Mouse (Mus musculus) MEL (cell line): Measurements from ENCODE around the gene Stk25. TPM values are rescaled to one million over a fixed set of nuclear protein-coding genes. Genes with fewer than 3 reads are reported as not detected.
A peak's percentile ranks its signal among the peaks of the same experiment; 100 is the strongest.

Experiments
- DNase-seq: peaks from one replicate; pipeline ENCODE4 v3.0.0; 2011; ENCODE audit warnings: low read depth, low spot score
- H3K27ac ChIP-seq: 2 replicates; pipeline ENCODE4 v1.5.1; 2012; ENCODE audit warnings: low read depth, mild to moderate bottlenecking, control low read depth, low read length, moderate library complexity; ENCODE audit not compliant: control insufficient read depth
- H3K27me3 ChIP-seq, 2 experiments: fragments of 150-350 bp in 1 of 2; sonication (generic) in 1 of 2; 2 replicates each; pipeline ENCODE4 v1.6.1; 2012; ENCODE audit warnings: low read length in 2 of 2, mild to moderate bottlenecking in 2 of 2, improper control_type of control experiment in 1 of 2, moderate library complexity in 1 of 2; ENCODE audit not compliant: insufficient read depth in 2 of 2, control insufficient read depth in 1 of 2
- H3K36me3 ChIP-seq, 2 experiments: 2 replicates each; pipeline ENCODE4 v1.6.1; 2012 to 2014; ENCODE audit warnings: low read length in 2 of 2, improper control_type of control experiment in 1 of 2, inconsistent platforms in 1 of 2, mild to moderate bottlenecking in 1 of 2; ENCODE audit not compliant: insufficient read depth in 2 of 2, control insufficient read depth in 1 of 2
- H3K4me1 ChIP-seq, 2 experiments: fragments of 150-350 bp in 1 of 2; sonication (generic) in 1 of 2; 2 replicates each; pipeline ENCODE4 v1.6.1; 2012; ENCODE audit warnings: low read length in 2 of 2, improper control_type of control experiment in 1 of 2, mild to moderate bottlenecking in 1 of 2; ENCODE audit not compliant: insufficient read depth in 2 of 2, control insufficient read depth in 1 of 2
- H3K4me3 ChIP-seq, 2 experiments: fragments of 150-350 bp in 1 of 2; sonication (generic) in 1 of 2; 2 replicates each; pipeline ENCODE4 v1.5.1; 2012; ENCODE audit warnings: low read depth in 2 of 2, low read length in 2 of 2, mild to moderate bottlenecking in 2 of 2, moderate library complexity in 2 of 2, control low read depth in 1 of 2, improper control_type of control experiment in 1 of 2; ENCODE audit not compliant: control insufficient read depth in 1 of 2, insufficient read depth in 1 of 2
- H3K79me2 ChIP-seq: 2 replicates; pipeline ENCODE4 v1.6.1; 2012; ENCODE audit warnings: mild to moderate bottlenecking, low read length, moderate library complexity; ENCODE audit not compliant: control insufficient read depth, poor library complexity, insufficient read depth
- H3K9ac ChIP-seq: 2 replicates; pipeline ENCODE4 v1.6.1; 2012; ENCODE audit warnings: low read depth, mild to moderate bottlenecking, control low read depth, low read length, moderate library complexity; ENCODE audit not compliant: control insufficient read depth, poor library complexity, severe bottlenecking
- H3K9me3 ChIP-seq: fragments of 150-350 bp; sonication (generic); replicated peaks from 2 replicates; pipeline ENCODE4 v1.6.1; 2012; ENCODE audit warnings: mild to moderate bottlenecking, low read length, improper control_type of control experiment, moderate library complexity; ENCODE audit not compliant: insufficient read depth
- CTCF ChIP-seq, 3 experiments: IDR thresholded peaks in 2 of 3; conservative IDR thresholded peaks in 1 of 3; 2 replicates each; pipeline ENCODE4 v1.5.1; 2011 to 2012; ENCODE audit warnings: low read length in 3 of 3, low read depth in 2 of 3, mild to moderate bottlenecking in 2 of 3, improper control_type of control experiment in 1 of 3, inconsistent platforms in 1 of 3, mixed read lengths in 1 of 3, moderate library complexity in 1 of 3; ENCODE audit not compliant: control insufficient read depth in 1 of 3, insufficient read depth in 1 of 3, poor library complexity in 1 of 3, severe bottlenecking in 1 of 3
- ELF1 ChIP-seq: IDR thresholded peaks from 2 replicates; pipeline ENCODE4 v1.6.1; 2014; ENCODE audit warnings: low read depth, mild to moderate bottlenecking, inconsistent platforms, low read length, improper control_type of control experiment, moderate library complexity
- EP300 ChIP-seq, 2 experiments: IDR thresholded peaks; 2 replicates each; pipeline ENCODE4 v1.6.1; 2011; ENCODE audit warnings: improper control_type of control experiment in 2 of 2, low read length in 2 of 2, low read depth in 1 of 2, mild to moderate bottlenecking in 1 of 2
- ETS1 ChIP-seq: IDR thresholded peaks from 2 replicates; pipeline ENCODE4 v1.6.1; 2012; ENCODE audit warnings: low read depth, mild to moderate bottlenecking, inconsistent platforms, low read length, improper control_type of control experiment, moderate library complexity
- GATA1 ChIP-seq: IDR thresholded peaks from 2 replicates; pipeline ENCODE4 v1.6.1; 2011; ENCODE audit warnings: low read depth, low read length, improper control_type of control experiment
- HCFC1 ChIP-seq: IDR thresholded peaks from 2 replicates; pipeline ENCODE4 v1.6.1; 2012; ENCODE audit warnings: low read depth, mild to moderate bottlenecking, inconsistent platforms, low read length, improper control_type of control experiment, moderate library complexity
- KAT2A ChIP-seq: conservative IDR thresholded peaks from 2 replicates; pipeline ENCODE4 v1.6.1; 2012; ENCODE audit warnings: low read depth, low read length, improper control_type of control experiment, inconsistent platforms
- MEF2A ChIP-seq: IDR thresholded peaks from 2 replicates; pipeline ENCODE4 v1.6.1; 2014; ENCODE audit warnings: low read depth, mild to moderate bottlenecking, inconsistent platforms, low read length, improper control_type of control experiment; ENCODE audit not compliant: poor library complexity, insufficient replicate concordance, severe bottlenecking; ENCODE audit errors: extremely low read depth
- MXI1 ChIP-seq: IDR thresholded peaks from 2 replicates; pipeline ENCODE4 v1.6.1; 2011; ENCODE audit warnings: mild to moderate bottlenecking, low read depth, low read length, improper control_type of control experiment
- MYB ChIP-seq: IDR thresholded peaks from 2 replicates; pipeline ENCODE4 v1.6.1; 2011; ENCODE audit warnings: mild to moderate bottlenecking, low read depth, low read length, improper control_type of control experiment
- MYC ChIP-seq: IDR thresholded peaks from 2 replicates; pipeline ENCODE4 v1.6.1; 2011; ENCODE audit warnings: low read depth, mild to moderate bottlenecking, low read length, improper control_type of control experiment, moderate library complexity
- NELFE ChIP-seq: IDR thresholded peaks from 2 replicates; pipeline ENCODE4 v1.6.1; 2011; ENCODE audit warnings: low read depth, low read length, improper control_type of control experiment
- POLR2AphosphoS2 ChIP-seq: IDR thresholded peaks from 2 replicates; pipeline ENCODE4 v1.6.1; 2011; ENCODE audit warnings: low read length, improper control_type of control experiment
- RCOR1 ChIP-seq: IDR thresholded peaks from 2 replicates; pipeline ENCODE4 v1.6.1; 2012; ENCODE audit warnings: low read depth, mild to moderate bottlenecking, inconsistent platforms, low read length, improper control_type of control experiment
- SIN3A ChIP-seq: IDR thresholded peaks from 2 replicates; pipeline ENCODE4 v1.6.1; 2012; ENCODE audit warnings: low read length, improper control_type of control experiment, inconsistent platforms
- TAL1 ChIP-seq: IDR thresholded peaks from 2 replicates; pipeline ENCODE4 v1.6.1; 2012; ENCODE audit warnings: mild to moderate bottlenecking, inconsistent platforms, low read length, moderate library complexity, mixed read lengths
- TCF12 ChIP-seq: IDR thresholded peaks from 2 replicates; pipeline ENCODE4 v1.6.1; 2014; ENCODE audit warnings: low read depth, mild to moderate bottlenecking, inconsistent platforms, low read length, improper control_type of control experiment, moderate library complexity
- UBTF ChIP-seq: IDR thresholded peaks from 2 replicates; pipeline ENCODE4 v1.6.1; 2012; ENCODE audit warnings: low read depth, mild to moderate bottlenecking, inconsistent platforms, low read length, improper control_type of control experiment, moderate library complexity, borderline replicate concordance; ENCODE audit not compliant: insufficient read depth
- USF1 ChIP-seq: IDR thresholded peaks from 2 replicates; pipeline ENCODE4 v1.6.1; 2014; ENCODE audit warnings: low read depth, mild to moderate bottlenecking, inconsistent platforms, low read length, improper control_type of control experiment, moderate library complexity
- ZNF384 ChIP-seq: IDR thresholded peaks from 2 replicates; pipeline ENCODE4 v1.6.1; 2012; ENCODE audit warnings: low read depth, mild to moderate bottlenecking, inconsistent platforms, low read length, improper control_type of control experiment
- polyA plus RNA-seq, 2 experiments: library from polyadenylated mRNA; stranded (reverse) in 1 of 2; unstranded in 1 of 2; fragments of >175 nt in 1 of 2; fragments of >200 nt in 1 of 2; gene quantifications; 2 replicates each; pipeline versions ENCODE4 v1.2.1 to v1.2.4; 2012; ENCODE audit warnings: low replicate concordance in 2 of 2, low read depth in 1 of 2; ENCODE audit not compliant: insufficient read length in 2 of 2, insufficient read depth in 1 of 2, missing spikeins in 1 of 2
- total RNA-seq: library from RNA; depleted of rRNA; stranded (reverse); fragments of 300-350 nt; gene quantifications from 2 replicates; pipeline ENCODE4 v1.2.3, GENCODE M21; 2012

The Stk25 gene
- total and polyA plus RNA-seq, 3 experiments: 66.1 to 128 TPM; not detected in 1

GRCm38 (mm10) chr1:93630796-93631195 lies 27.7 kb downstream of the Stk25 start (continued):
- TF ChIP-seq KAT2A: 0 out of 2 replicates have a peak, but pooled peaks have one; percentile 26
- peak; percentile 88 for TF ChIP-seq TCF12
- peak; percentile 69 for TF ChIP-seq MXI1
- no peak for TF ChIP-seq CTCF (IDR thresholded peaks at IDR 0.05 in 2 of 3, conservative IDR thresholded peaks at IDR 0.05 in 1 of 3; ENCODE audit: control insufficient read depth in 1 of 3, insufficient read depth in 1 of 3, low read depth in 2 of 3, low read length in 3 of 3, poor library complexity in 1 of 3, severe bottlenecking in 1 of 3)

- Histone ChIP-seq H3K27ac (peak overlapping the region; percentile 17), H3K79me2 (no peaks in the 10 kb centered on the region), H3K36me3 (peaks cover 33 to 60% of the 10 kb centered on the region in 2 experiments), H3K27me3 (no peaks in the 10 kb centered on the region), H3K9ac (no peak overlapping the region), H3K9me3 (no peaks in the 10 kb centered on the region), H3K4me1 (peaks cover 21 to 29% of the 10 kb centered on the region in 2 experiments), H3K4me3 (no peak overlapping the region)
- TF ChIP-seq GATA1 (peak; percentile 89), MEF2A (no peak), SIN3A (peak; percentile 39; the same call in 1 of the 2 replicates), MYC (0 out of 2 replicates have a peak, but pooled peaks have one; percentile 48), KAT2A (no peak), TAL1 (peak; percentile 94), MYB (no peak), TCF12 (peak; percentile 85), UBTF (no peak), EP300 (IDR thresholded peaks at IDR 0.05; ENCODE audit: low read depth in 1 of 2, low read length in 2 of 2) (peak; percentile 86 to 87), MXI1 (0 out of 2 replicates have a peak, but pooled peaks have one; percentile 21), ELF1 (0 out of 2 replicates have a peak, but pooled peaks have one; percentile 17), RCOR1 (peak; percentile 43; the same call in 1 of the 2 replicates), ZNF384 (no peak), ETS1 (peak; percentile 37; the same call in 1 of the 2 replicates), POLR2AphosphoS2 (no peak), CTCF (IDR thresholded peaks at IDR 0.05 in 2 of 3, conservative IDR thresholded peaks at IDR 0.05 in 1 of 3; ENCODE audit: control insufficient read depth in 1 of 3, insufficient read depth in 1 of 3, low read depth in 2 of 3, low read length in 3 of 3, poor library complexity in 1 of 3, severe bottlenecking in 1 of 3) (no peak), USF1 (no peak), NELFE (no peak), HCFC1 (0 out of 2 replicates have a peak, but pooled peaks have one; percentile 28)
- peak; percentile 68 for DNase-seq
These were observed 34.0 kb downstream of the Stk25 start for GRCm38 (mm10) chr1:93624502-93624901.
